12 mouse cellular contexts compared by ENCODE assay signal in the genomic region with DNA sequence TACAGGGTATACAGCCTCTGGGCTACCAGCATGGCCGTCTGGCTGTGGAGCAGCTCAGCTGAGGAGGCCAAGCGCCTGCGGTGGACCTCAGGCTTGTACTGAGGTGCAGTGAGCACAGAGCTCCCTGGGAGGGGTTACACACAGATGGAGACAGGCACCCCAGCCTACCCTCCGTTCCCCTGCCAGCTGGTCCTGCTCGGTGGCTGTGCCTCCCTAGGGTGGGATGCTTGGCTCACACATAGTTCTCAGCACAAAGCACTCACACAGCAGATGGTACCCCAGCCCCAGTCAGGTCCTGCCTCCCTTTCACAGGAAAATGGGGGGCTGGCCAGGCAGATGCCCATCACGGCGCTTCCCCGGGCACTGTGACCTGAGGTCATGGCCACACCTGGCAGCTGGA.
DNase-seq lines count a peak whose midpoint lies in the region; ATAC-seq lines count a peak whose summit lies in the region.
"Had no signal": no experiment of that assay in that cellular context is flagged by ENCODE, and none has a peak within 500 bp of the region (broad histone marks: within the 10 kb centered on the region; RNA-seq: fewer than 3 reads in every experiment).

No protein-coding gene starts in this region.

- peak overlapping the region; percentile 74 for H3K27ac ChIP-seq in midbrain, embryonic 10.5 days (replicated peaks)
- H3K27ac ChIP-seq in midbrain, embryonic 11.5 days (ENCODE audit: low read depth, low read length) = no peak overlapping the region; the same call in 1 of the 2 replicates
- peak overlapping the region; percentile 1; the same call in 1 of the 2 replicates for H3K27ac ChIP-seq in forebrain, embryonic 14.5 days (ENCODE audit: low read depth, low read length)
- H3K27ac ChIP-seq in limb, embryonic 13.5 days = peak overlapping the region; percentile 33; the same call in 1 of the 2 replicates
- H3K27ac ChIP-seq: heart, embryonic 13.5 days had no signal

- H3K36me3 ChIP-seq in midbrain, embryonic 10.5 days = no peaks in the 10 kb centered on the region
- no peaks in the 10 kb centered on the region for H3K36me3 ChIP-seq in midbrain, embryonic 11.5 days (ENCODE audit: control insufficient read depth, insufficient read depth, low read length)
- H3K36me3 ChIP-seq in forebrain, embryonic 14.5 days (ENCODE audit: control insufficient read depth, insufficient read depth, low read length) = no peaks in the 10 kb centered on the region
- no peaks in the 10 kb centered on the region for H3K36me3 ChIP-seq in limb, embryonic 13.5 days
- H3K36me3 ChIP-seq: heart, embryonic 13.5 days had no signal

- DNase-seq in midbrain, embryonic 10.5 days (ENCODE audit: low spot score) = no peak
- no peak for DNase-seq in midbrain, embryonic 11.5 days (ENCODE audit: low spot score, missing footprints)
- peak; percentile 72 for DNase-seq in forebrain, embryonic 14.5 days (ENCODE audit: low spot score)
- DNase-seq in thymus, postnatal 25 days = peak; percentile 60
- DNase-seq in gastrocnemius, adult 18-20 months (ENCODE audit: low spot score) = no peak
- DNase-seq in gastrocnemius, postnatal 10 days = no peak
- DNase-seq: adrenal gland, postnatal 36 days; right cerebral cortex, adult 18-20 months had no signal

- WGBS in midbrain, embryonic 10.5 days = 78% methylated on average over 8 of the region's 8 CpGs
- 70% methylated on average over 8 of the region's 8 CpGs for WGBS in midbrain, embryonic 11.5 days
- 56% methylated on average over 8 of the region's 8 CpGs for WGBS in forebrain, embryonic 14.5 days
- WGBS in limb, embryonic 13.5 days = 65% methylated on average over 8 of the region's 8 CpGs

- H3K9ac ChIP-seq in midbrain, embryonic 11.5 days (ENCODE audit: low read length) = no peak overlapping the region
- no peak overlapping the region for H3K9ac ChIP-seq in forebrain, embryonic 14.5 days (ENCODE audit: low read length)
- H3K9ac ChIP-seq in limb, embryonic 13.5 days = no peak overlapping the region; the same call in 1 of the 2 replicates
- H3K9ac ChIP-seq: heart, embryonic 13.5 days had no signal

- ATAC-seq in midbrain, embryonic 11.5 days (ENCODE audit: low FRiP score) = no peak
- peak; percentile 81 for ATAC-seq in forebrain, embryonic 14.5 days
- no peak for ATAC-seq in limb, embryonic 13.5 days (ENCODE audit: low FRiP score, low read depth)
- no peak for ATAC-seq in megakaryocyte-erythroid progenitor cell, adult 5-6 weeks (replicated peaks; ENCODE audit: low FRiP score, low TSS enrichment, poor library complexity, severe bottlenecking)
- ATAC-seq: intestine, embryonic 16.5 days had no signal

- H3K4me1 ChIP-seq in midbrain, embryonic 10.5 days = peaks cover 59% of the 10 kb centered on the region
- H3K4me1 ChIP-seq in midbrain, embryonic 11.5 days (ENCODE audit: control insufficient read depth, insufficient read depth, low read length) = peaks cover 18% of the 10 kb centered on the region
- H3K4me1 ChIP-seq in forebrain, embryonic 14.5 days (ENCODE audit: control insufficient read depth, insufficient read depth, low read length) = peaks cover 26% of the 10 kb centered on the region
- H3K4me1 ChIP-seq in limb, embryonic 13.5 days = peaks cover 51% of the 10 kb centered on the region

- H3K27me3 ChIP-seq in midbrain, embryonic 10.5 days (ENCODE audit: low read depth, poor library complexity, severe bottlenecking) = peaks cover 23% of the 10 kb centered on the region
- no peaks in the 10 kb centered on the region; the same call in 1 of the 2 replicates for H3K27me3 ChIP-seq in midbrain, embryonic 11.5 days (ENCODE audit: control insufficient read depth, insufficient read depth, low read length)
- H3K27me3 ChIP-seq in forebrain, embryonic 14.5 days (replicated peaks; ENCODE audit: control insufficient read depth, insufficient read depth, low read length) = no peaks in the 10 kb centered on the region
- no peaks in the 10 kb centered on the region for H3K27me3 ChIP-seq in limb, embryonic 13.5 days
- H3K27me3 ChIP-seq: heart, embryonic 13.5 days had no signal

- no peak overlapping the region for H3K4me3 ChIP-seq in midbrain, embryonic 10.5 days
- no peak overlapping the region for H3K4me3 ChIP-seq in midbrain, embryonic 11.5 days (ENCODE audit: low read depth, low read length)
- H3K4me3 ChIP-seq in forebrain, embryonic 14.5 days (ENCODE audit: low read depth, low read length) = no peak overlapping the region
- H3K4me3 ChIP-seq in limb, embryonic 13.5 days = no peak overlapping the region
- H3K4me3 ChIP-seq: heart, embryonic 13.5 days had no signal

- no peaks in the 10 kb centered on the region for H3K9me3 ChIP-seq in midbrain, embryonic 10.5 days (replicated peaks)
- H3K9me3 ChIP-seq in midbrain, embryonic 11.5 days (ENCODE audit: control insufficient read depth, low read length) = no peaks in the 10 kb centered on the region
- no peaks in the 10 kb centered on the region for H3K9me3 ChIP-seq in forebrain, embryonic 14.5 days (replicated peaks; ENCODE audit: control insufficient read depth, low read length)
- H3K9me3 ChIP-seq in limb, embryonic 13.5 days = no peaks in the 10 kb centered on the region
- H3K9me3 ChIP-seq: heart, embryonic 13.5 days had no signal

- no peak overlapping the region for H3K4me2 ChIP-seq in midbrain, embryonic 11.5 days
- no peak overlapping the region for H3K4me2 ChIP-seq in forebrain, embryonic 14.5 days (ENCODE audit: low read length)
- H3K4me2 ChIP-seq in limb, embryonic 13.5 days (replicated peaks) = no peak overlapping the region
- H3K4me2 ChIP-seq: heart, embryonic 13.5 days had no signal

Comparison
In these comparisons a context has a peak if more than half of its experiments do, and no peak if none do; other contexts are left out.
1. DNase-seq: peak in forebrain, embryonic 14.5 days (single experiment) and thymus, postnatal 25 days (single experiment); none in midbrain, embryonic 10.5 days (single experiment), midbrain, embryonic 11.5 days (single experiment), gastrocnemius, adult 18-20 months (single experiment) and gastrocnemius, postnatal 10 days (single experiment).